Mouse (Mus musculus): ENCODE measurements around the gene Ngfr. TPM values are rescaled to one million over a fixed set of nuclear protein-coding genes. Genes with fewer than 3 reads are reported as not detected.
"Not testable (repeated sequence)": the region's sequence is repeated elsewhere in the genome, so short reads cannot be mapped to it uniquely, and the experiment has no call there.

The Ngfr gene
- total RNA-seq (2021) = 1 to 10 TPM; 3.7 to 4.3 TPM

DNA sequence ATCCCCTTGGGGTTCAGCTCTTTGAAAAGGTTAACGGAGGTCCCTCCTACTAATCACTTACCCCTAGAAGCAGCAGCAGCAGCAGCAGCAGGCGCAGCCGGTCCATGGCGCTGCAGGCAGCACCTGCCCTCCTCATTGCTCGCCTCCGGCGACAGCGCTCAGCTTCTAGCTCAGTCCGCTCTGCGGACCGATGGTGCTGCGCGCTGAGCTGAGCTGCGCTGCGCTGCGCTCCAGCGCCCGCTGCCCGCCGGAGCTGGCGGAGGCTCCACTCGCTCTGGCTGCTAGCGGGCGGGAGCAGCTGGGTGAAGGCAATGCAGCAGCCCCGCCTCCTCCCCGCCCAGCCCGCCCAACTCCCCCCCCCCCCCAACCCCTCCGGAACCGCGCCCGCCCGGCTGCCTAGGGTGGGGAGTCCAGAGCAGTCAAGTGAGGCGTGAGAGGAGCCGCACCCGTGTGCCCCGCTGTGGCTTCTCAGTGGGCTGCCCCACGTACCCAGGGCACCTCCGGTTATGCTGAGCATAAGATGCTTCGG, at the start of gene Ngfr:
Ngfr (minus strand) TSS at position 313 of the 529 bp plus-strand sequence.
- peak; percentile 54 for DNase-seq

DNA sequence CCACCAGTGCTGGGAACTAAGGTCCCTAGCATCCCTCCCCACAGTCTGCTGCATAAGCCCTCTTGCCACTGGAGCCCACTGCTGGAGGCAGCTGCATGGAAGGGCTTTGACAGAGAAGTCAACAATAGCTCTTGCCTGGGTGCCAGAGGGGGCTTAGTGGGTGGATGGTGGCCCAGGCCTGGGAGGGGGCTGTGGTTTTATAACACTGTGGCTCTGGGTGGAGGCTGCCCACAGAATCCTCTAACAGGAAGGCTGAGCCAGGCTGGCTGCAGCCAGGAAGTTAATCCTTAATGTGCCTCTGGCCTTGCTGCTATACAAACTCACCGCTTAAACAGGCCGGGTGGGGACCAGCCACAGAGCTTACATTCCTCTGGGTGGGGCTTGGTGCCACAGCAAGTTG, 47.5 kb upstream of the Ngfr start:
- no peak for DNase-seq

DNA sequence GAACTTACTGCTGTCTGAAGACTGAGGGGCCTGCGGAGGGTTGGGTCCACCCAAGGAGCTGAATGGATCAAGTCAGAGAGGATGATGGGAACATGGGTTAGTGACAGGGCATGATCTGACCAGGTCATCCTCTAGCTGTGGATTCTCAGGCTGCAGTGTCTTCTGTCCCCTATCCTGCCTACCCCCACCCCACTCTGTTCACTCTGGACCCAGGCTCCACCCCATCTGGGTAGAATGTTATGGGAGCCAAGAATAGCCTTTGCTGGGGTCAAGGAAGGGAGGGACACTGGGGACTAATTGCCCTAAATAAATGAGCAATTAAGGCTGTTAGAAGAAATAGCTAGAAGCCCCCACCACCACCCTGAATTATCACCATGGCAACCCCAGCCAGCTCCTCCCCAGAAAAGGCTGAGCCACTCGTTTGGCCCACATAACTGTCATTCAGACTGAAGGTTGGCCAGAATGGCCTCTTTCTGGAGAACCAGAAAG, 46.0 kb upstream of the Ngfr start:
- DNase-seq = no peak

DNA sequence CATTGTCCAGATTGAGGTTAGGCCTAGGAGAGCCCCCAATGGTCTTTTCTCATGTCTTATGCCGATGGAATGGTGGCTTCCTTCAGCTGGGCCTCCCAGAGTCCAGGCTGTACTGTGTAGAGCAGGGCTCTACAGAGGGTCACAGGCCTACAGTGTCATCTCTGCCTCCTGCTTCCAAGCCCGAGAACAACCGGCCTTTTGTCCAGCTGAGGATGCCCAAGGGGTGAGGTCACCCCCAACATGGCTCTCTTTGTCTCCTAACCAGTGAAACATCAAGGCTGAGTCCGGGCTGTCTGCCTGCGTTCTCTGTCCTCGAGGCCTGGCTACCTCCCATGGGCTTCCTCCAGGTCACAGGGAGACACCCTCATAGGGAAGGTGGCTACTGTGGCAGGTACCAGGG, 44.9 kb upstream of the Ngfr start:
- DNase-seq = no peak

DNA sequence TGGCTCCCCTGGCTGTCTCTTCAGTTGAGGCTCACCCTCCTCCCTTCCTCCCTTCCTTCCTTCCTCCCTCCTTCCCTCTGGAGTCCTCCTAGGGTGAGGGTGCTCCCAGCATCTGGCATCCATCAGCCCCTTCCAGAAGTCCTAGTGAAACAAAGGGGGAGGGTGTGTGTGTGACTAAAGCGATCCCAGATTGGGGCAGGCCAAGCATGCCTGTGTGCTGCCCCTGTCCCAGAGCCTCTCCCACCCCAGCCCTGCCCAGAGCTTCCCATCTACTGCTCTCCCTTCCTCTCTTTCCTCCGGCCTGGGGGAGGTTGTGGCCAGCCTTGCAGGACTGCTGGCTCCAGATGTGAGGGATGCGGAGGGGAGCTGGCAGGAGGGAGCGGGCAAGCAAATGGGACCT, 43.8 kb upstream of the Ngfr start:
- no peak for DNase-seq

DNA sequence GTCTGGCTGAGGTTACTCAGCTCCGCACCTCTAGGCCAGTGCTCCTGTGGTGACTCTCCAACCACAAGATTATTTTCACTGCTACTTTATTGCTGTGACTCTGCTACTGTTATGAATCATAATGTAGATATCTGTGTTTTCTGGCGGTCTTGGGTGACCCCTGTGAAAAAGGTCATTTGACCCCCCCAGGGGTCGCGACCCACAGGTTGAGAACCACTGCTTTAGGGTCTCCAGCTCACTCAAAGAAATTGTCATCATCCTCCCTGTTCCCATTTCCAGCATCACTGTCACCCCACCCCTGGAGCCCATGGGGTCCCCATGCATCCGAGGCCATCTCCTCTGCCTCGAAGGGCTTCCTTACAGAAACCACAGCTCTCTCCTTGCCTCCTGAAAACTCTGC, 43.0 kb upstream of the Ngfr start:
- no peak for DNase-seq

DNA sequence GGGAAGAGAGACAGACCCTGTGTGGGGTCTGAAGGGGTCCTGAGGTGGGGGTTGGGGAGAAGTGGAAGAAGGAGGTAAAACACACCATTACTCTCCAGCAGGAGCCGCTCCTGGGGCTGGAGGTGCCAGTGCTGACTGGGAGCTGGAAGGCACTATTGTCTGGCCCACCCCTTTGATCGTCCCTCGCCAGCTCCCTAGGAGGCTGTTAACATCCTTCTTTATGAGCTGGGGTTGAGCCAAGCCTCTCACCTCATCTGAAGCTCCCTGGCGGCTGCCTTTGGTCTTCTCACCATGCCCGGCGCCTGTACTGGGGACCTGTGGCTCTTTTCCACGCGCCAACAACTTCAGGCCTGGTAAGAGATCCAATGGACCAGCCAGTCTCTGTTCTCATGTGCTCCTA, 34.9 kb upstream of the Ngfr start:
- DNase-seq = no peak

DNA sequence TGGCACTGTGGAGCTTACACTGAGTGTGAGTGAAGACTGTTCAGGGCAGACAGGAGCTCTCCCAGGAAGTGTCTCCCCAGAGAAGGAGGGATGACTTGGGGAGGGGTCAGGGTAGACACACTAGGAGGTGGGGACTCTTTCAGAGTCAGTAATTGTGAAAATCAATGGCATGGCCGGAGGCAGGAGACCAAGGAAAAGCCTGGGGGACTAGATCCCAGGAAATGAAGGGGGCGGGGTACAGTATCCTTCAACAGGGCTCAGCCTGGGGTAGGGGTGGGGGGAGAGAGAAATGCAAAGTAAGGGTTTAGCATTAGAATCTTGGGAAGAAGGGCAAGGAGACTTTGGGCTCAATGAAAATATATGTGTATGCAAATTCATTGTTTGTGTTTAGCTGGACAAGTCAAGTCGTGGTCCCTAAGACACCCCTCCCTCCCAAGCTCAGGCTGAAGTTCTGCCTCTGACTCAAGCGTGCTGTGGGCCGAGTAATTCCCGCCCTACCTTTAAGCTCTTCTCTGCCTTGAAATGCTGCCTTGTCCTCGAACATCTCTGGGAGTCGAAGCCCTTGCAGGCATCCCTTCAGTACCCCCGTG, 34.1 kb upstream of the Ngfr start:
- DNase-seq = no peak

DNA sequence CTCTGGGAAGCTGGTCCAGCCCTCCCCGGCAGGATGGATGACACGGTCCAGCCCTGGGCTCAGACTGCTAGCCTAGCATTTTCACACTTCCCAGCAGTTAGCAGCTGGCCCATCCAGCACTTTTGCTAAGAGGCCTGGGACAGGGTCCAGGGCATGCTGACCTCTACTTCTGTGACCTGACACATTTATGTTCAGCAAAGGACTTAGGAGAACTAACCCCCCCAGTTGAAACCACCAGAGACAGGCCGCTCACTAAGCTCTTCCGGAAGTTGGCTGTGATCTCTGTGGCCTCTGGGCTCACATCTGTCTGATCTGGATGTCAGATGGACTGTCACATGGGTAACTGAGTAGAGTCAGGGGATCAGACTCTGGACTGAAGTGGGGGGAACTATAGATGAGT, 33.5 kb upstream of the Ngfr start:
- DNase-seq = peak; percentile 27

DNA sequence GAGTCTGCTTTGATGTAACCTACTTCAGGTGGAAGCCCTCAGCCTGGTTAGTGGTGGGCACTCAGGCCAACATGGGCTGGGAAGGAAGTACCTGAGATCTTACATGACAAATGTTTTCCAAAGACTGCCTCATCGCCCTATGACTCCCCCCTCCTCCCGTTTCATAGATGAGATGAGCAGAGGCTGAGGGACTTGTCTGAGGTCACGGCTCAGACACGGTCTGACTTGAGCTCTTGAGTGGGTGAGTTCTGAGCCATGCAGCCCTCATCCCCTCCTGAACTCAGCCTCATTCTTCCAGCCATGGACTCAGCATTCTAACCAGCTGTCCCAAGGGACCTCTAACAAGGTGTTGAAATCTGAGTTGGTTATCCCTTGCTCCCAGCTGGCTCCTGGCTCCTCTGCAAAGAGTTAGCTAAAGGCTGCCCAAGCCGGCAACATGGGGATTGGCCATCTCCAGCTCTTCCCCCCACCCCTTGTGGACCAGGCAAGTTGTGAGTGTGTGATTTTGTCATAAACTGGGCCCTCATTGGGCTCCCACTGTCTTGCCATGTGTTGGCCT, 32.4 kb upstream of the Ngfr start:
- DNase-seq = no peak

DNA sequence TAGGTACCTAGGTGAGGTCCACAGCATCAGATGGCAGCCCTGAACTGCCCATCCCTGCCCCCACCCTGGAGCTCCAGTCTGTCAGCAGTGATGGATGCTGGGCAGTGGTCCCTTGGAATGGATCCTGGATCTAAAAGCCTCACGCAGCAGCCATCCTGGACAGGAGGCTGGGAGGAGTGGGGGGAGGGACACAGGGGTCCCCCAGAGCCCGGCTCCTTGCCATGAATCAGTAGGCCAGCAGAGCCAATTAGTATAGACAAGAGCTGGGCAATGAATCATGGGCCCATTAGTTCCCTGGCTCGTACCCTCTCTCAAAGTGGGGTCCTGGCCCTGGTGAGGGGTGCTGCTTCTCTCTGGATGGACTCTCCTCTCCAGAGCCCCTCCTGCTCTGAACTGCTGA, 31.5 kb upstream of the Ngfr start:
- DNase-seq = no peak

DNA sequence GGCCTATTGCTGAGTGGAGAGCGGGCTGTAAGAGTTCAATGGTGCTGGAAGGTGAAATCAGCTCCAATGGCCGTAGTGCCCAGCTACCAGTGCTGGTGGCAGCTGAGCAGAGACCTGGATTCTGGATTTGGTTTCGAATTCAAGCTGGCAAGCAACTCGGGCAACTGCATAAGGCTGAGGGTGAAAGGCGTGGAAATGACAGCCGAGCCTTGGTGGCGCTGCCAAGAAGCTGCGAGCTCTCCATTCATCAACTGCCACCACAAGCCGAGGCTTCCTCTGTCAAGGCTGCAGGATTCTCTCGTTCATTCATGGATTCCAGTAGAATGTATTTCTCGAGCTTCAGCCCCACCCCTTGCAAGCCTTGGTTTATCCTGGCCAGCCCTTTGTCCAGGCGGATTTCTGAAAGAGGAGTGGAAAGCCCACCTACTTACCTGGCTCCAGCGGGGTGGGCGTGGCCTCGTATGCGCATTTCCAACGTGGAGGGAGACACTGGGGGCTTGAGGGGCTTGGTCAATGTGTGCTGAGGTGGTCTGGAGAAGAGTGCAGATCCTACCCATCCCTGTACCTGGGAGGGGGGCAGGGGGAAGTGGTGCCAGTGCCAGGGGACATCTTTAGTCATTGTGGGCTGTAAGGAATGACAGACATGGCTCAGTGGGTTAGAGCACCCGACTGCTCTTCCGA, 30.4 kb upstream of the Ngfr start:
- no peak for DNase-seq

DNA sequence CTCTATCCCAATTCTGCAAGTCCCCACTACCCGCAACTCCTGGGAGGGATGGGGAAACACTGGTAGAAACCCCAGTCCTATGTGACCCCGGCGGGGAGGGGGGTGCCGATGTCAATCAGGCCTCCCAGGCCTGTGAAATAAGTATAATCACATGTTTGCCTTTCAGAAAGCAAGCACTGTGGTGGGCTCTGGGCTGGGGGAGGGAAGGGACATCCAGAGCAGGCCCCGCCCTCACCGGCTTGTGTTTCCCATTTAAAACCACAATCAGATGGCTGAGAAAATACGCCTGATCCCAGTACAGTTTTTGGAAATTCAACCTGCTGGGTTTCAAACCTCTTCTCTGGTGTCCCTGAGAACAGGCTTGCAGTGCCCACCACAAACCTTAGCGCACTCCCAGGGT, 27.2 kb upstream of the Ngfr start:
- no peak for DNase-seq

DNA sequence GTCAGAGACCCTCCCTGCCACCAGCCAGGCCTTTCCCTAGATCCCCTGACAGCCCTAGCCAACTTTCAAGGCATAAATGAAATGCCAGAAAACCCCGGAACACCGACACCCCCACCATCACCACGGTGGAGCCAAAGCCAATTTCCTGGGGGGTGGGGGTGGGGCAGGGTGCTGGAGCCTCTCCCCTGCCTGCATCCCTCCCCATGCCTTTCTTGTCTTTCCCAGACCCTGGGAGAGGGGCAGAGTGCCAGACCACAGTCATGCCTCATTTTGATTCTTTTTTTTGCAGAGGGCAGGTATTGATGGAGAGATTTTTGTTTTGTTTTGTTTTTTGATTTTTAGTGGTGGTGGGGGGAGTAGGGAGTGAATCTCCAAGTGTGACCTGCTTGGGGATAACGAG, 23.7 kb upstream of the Ngfr start:
- DNase-seq = no peak

DNA sequence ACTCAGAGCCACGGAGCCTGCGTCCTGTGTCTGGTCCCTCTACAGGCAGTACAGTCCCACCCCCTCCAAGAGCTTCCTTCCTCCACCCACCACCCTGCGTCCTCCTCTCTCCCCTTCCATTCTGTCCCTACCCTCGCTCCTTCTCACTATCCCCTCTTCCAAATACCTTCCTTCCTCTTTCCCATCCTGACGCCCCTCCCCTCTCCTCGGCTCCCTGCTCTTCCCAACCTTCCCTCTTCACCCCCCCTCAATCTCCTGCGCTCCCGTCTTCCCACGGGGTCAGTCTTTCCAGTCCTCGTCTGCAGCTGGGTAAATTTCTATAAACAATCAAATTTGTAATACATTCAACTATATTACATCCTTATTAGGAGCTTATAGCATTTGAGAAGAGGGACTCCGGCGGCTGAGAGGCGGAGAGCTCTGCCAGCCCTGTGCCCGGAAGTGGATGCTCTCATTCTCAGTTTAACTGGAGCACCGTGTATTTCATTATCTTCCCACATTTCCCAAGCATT, 22.9 kb upstream of the Ngfr start:
- DNase-seq = no peak

DNA sequence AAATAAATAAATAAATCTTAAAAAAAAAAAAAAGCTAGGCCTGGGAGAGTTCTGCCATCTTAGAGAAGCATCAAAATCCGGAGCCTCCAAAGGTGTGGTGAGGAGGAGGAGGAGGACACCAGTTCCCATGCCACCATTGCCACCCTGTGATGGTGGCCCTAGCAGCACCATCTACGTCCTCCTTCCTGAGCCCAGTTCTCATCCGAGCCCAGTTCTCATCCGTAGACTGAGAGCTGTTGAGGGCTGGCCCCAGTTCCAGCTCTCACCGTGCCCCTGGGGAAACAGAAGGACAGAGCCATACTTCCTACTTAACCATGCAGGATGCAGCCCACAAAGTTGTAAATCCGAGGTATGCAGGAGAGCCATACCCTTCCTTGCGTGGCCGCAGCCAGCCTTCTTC, 22.4 kb upstream of the Ngfr start:
- no peak for DNase-seq

DNA sequence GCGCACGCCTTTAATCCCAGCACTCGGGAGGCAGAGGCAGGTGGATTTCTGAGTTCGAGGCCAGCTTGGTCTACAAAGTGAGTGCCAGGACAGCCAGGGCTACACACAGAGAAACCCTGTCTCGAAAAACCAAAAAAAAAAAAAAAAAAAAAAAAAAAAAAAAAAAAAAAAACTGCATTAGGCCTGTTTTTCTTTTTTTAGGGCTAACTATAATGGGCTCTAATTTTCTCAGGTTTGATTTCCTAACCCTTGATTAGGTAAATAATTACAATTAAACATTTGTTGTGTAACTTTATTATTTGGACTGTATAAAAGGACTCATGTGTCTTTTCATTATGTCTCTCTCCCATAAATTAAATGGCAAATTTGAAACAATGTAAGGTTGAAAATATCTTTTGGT, 19.8 kb upstream of the Ngfr start:
- not testable (repeated sequence) for DNase-seq

DNA sequence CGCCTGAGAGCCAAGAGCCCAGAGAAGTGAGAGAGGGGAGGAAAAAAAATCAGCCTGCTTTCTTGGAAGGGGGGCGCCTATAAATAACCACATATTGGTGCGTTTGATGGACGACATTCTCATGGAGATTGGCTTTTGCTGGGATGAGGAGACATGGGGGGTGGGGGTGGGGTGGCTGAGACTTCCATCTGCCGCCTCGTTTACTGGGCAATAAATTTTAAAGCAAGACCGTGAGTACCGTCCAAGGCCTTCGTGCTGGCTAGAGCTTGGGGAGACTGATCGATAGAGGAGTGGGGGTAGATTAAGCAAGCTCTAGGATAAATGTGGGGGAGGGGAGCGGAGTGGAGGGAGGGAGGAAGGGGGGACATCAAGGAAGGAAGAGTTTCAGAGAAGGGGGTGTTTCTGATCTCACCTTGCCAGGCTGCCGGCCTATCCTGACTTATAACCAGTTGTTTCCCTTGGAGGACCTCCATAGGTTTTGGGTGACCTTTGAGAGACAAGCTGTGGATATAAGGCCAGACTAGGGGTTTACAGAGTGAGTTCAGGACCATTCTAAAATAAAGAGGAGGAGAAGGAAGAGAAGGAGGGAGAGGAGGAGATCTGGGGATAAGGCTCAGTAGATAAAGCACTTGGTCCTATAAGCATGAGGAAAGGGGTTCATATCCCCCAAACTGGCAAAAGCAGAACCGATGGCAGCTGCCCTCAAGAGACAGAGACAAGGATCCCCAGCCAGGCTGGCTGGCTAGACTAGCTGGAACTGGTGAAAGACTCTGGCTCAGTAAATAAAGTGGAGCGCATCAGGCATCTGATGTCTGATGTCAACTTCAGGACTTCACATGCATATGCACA, 10.9 kb upstream of the Ngfr start:
- DNase-seq = no peak

DNA sequence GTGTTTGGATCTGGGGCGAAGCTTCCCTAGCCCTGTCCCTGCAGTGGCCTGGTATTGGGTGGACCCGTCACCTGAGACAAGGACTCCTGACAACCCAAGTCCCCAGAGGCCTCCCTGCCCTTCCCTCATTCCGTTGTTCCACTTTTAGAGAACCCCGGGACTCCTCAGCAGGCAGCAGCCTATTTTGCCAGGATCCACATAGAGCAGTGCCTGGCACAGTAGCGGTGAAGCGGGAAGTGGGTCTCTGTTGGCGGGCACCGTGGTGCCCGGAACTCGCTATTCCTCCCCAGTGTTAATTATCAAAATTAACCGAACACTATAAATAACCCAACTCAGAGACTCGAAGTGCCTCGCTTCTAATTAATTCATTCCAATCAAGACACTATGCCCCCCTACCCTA, 10.2 kb upstream of the Ngfr start:
- DNase-seq = no peak

DNA sequence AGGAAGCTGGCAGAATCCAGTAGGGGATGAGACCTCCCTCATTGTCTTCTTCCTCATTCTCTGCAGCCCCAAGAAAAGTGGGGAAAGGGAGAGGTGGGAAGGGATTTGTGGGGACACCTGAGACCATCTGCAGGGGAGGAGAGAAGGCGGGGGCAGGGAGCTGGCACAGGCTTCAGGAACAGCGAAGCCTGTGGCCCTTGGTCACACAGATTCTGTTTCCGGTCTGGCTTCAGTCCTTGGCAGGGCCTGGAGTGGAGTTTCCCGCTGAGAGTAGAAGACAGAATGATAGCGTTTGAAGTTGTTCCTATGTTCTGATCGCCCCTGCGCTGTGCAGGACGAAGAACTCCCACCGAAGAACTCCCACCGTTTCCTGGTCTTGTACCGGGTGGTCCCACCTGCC, 9.2 kb upstream of the Ngfr start:
- peak; percentile 55 for DNase-seq

DNA sequence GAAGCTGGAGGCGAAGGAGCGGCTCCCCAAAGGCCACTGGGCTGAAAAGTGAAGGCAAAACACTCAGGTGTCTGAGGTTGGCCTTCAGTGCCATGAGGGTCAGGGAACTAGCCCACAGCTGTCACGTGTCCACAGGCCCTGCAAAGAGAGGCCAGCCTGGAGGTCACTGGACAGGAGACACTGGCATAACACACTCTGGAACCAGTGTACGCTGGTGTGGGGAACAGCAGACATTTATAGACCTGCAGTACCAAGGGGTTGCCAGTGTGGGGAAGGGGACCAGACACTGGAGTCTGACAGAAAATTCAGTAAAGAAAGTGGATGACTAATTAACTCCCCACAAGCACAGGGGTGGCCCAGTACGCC, 8.6 kb upstream of the Ngfr start:
- no peak for DNase-seq

DNA sequence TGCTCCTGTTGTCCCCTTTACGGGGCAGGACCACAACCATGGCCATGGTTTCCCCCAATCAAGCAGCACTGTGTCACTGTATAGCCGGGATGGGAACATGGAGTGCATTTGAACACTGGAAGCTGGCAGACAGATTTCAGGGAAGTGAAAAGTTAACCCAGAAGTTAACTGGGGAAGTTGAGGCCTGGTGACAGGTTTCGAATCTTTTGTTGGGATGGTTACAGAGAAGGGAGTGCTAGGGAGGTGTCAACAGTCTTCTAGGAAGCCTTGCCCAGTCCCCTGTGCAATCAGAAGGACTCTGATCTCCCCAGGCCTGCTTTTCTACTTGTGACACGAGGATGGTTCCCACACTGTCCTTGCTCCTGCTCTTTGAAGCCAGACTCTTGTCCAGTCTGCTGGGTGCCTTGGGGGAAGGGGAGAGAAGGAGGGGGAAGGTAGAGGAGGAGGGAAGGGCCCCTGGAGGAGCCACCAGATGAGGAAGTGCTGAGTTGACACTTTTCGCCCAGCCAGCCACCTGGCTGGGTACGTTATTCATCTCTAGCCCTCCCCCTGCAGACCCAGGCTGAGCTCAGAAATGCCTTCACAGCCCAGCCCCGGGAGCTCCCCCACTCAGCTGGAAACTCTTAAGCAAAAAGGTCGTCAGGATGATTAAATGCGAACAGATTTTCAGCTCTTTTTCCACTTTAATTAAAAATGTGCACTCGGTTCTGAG, 8.1 kb upstream of the Ngfr start:
- DNase-seq = no peak

Data from heart, postnatal 4 days (tissue).